Mouse (Mus musculus) myocyte (in vitro differentiated cells): ENCODE data around the gene Kcnip2.

Experiments
- E2F4 ChIP-seq: IDR thresholded peaks from one replicate; pipeline ENCODE4 v1.6.1; 2011; ENCODE audit warnings: mild to moderate bottlenecking, control low read depth, moderate library complexity; ENCODE audit not compliant: insufficient read depth
- MAX ChIP-seq: IDR thresholded peaks from one replicate; pipeline ENCODE4 v1.6.1; 2011; ENCODE audit warnings: low read depth, mild to moderate bottlenecking, control low read depth
- MYOG ChIP-seq, 3 experiments: IDR thresholded peaks; one replicate each; pipeline ENCODE4 v1.6.1; 2011; ENCODE audit warnings: control low read depth in 2 of 3, low read depth in 2 of 3, mild to moderate bottlenecking in 2 of 3; ENCODE audit not compliant: insufficient read length in 2 of 3, control insufficient read depth in 1 of 3, insufficient read depth in 1 of 3
- POLR2A ChIP-seq: IDR thresholded peaks from one replicate; pipeline ENCODE4 v1.6.1; 2011; ENCODE audit warnings: low read depth, mild to moderate bottlenecking, control low read depth, moderate library complexity; ENCODE audit not compliant: insufficient read length
- POLR2AphosphoS2 ChIP-seq: IDR thresholded peaks from one replicate; pipeline ENCODE4 v1.6.1; 2011; ENCODE audit warnings: low read depth, control low read depth; ENCODE audit not compliant: insufficient read length
- REST ChIP-seq: IDR thresholded peaks from one replicate; pipeline ENCODE4 v1.6.1; 2011; ENCODE audit warnings: mild to moderate bottlenecking, control low read depth, moderate library complexity; ENCODE audit not compliant: insufficient read depth, insufficient read length
- SRF ChIP-seq: IDR thresholded peaks from one replicate; pipeline ENCODE4 v1.6.1; 2011; ENCODE audit warnings: low read depth; ENCODE audit not compliant: control insufficient read depth, insufficient read length
- TCF3 ChIP-seq: IDR thresholded peaks from one replicate; pipeline ENCODE4 v1.6.1; 2011; ENCODE audit warnings: low read depth, control low read depth; ENCODE audit not compliant: insufficient read length
- USF1 ChIP-seq: IDR thresholded peaks from one replicate; pipeline ENCODE4 v1.6.1; 2011; ENCODE audit warnings: low read depth, mild to moderate bottlenecking, control low read depth, moderate library complexity

- no peak for TF ChIP-seq USF1
- TF ChIP-seq MYOG (IDR thresholded peaks at IDR 0.05; ENCODE audit: control insufficient read depth in 1 of 3, insufficient read depth in 1 of 3, insufficient read length in 2 of 3, low read depth in 2 of 3) = no peak
- no peak for TF ChIP-seq MAX
- TF ChIP-seq POLR2AphosphoS2 = no peak
- TF ChIP-seq POLR2A = no peak
- no peak for TF ChIP-seq REST
- TF ChIP-seq E2F4 = no peak
- no peak for TF ChIP-seq TCF3
- TF ChIP-seq SRF = no peak
These were observed 72.2 kb downstream of the Kcnip2 start for GRCm38 (mm10) chr19:45743619-45744018.
